8 mouse cellular contexts compared by ENCODE assay signal in genomic region chr1:36492416-36493139, GRCm38 (mm10). TPM values are rescaled to one million over a fixed set of nuclear protein-coding genes. Genes with fewer than 3 reads are reported as not detected.
DNase-seq lines count a peak whose midpoint lies in the region; ATAC-seq and TF ChIP-seq lines count a peak whose summit lies in the region.

No protein-coding gene starts in this region.

- H3K4me2 ChIP-seq in forebrain, embryonic 14.5 days (ENCODE audit: low read length), result no peak overlapping the region
- no peak overlapping the region for H3K4me2 ChIP-seq in limb, embryonic 13.5 days (replicated peaks)
- H3K4me2 ChIP-seq in neural tube, embryonic 11.5 days (ENCODE audit: low read depth), result no peak overlapping the region

- H3ac ChIP-seq in C2C12 (ENCODE audit: control insufficient read depth, insufficient read length, low read depth), result no peak overlapping the region

- no peaks in the 10 kb centered on the region for H3K36me3 ChIP-seq in C2C12 (ENCODE audit: control insufficient read depth, insufficient read depth)
- no peaks in the 10 kb centered on the region for H3K36me3 ChIP-seq in forebrain, embryonic 14.5 days (ENCODE audit: control insufficient read depth, insufficient read depth, low read length)
- H3K36me3 ChIP-seq in limb, embryonic 13.5 days, result 0 out of 2 replicates have a peak, but pooled peaks cover 3% of the 10 kb centered on the region
- H3K36me3 ChIP-seq in neural tube, embryonic 11.5 days (ENCODE audit: control insufficient read depth, insufficient read depth, low read length), result no peaks in the 10 kb centered on the region
- H3K36me3 ChIP-seq in thymus, adult 2 months (ENCODE audit: control insufficient read depth, insufficient read depth, low read length), result no peaks in the 10 kb centered on the region

- H3K4me3 ChIP-seq in C2C12 (ENCODE audit: insufficient read depth, poor library complexity, severe bottlenecking), result no peak overlapping the region
- no peak overlapping the region for H3K4me3 ChIP-seq in bone marrow, adult 2 months (replicated peaks; ENCODE audit: control insufficient read depth, low read depth, low read length)
- H3K4me3 ChIP-seq in forebrain, embryonic 14.5 days (ENCODE audit: low read depth, low read length), result no peak overlapping the region
- H3K4me3 ChIP-seq in limb, embryonic 13.5 days, result no peak overlapping the region
- H3K4me3 ChIP-seq in neural tube, embryonic 11.5 days (ENCODE audit: low read depth, low read length), result no peak overlapping the region
- no peak overlapping the region for H3K4me3 ChIP-seq in thymus, adult 2 months (ENCODE audit: control insufficient read depth, insufficient read depth, low read length)

- no peaks in the 10 kb centered on the region for H3K9me3 ChIP-seq in forebrain, embryonic 14.5 days (replicated peaks; ENCODE audit: control insufficient read depth, low read length)
- H3K9me3 ChIP-seq in limb, embryonic 13.5 days, result no peaks in the 10 kb centered on the region
- no peaks in the 10 kb centered on the region for H3K9me3 ChIP-seq in neural tube, embryonic 11.5 days (ENCODE audit: control insufficient read depth, low read length)

- H3K27ac ChIP-seq in bone marrow, adult 2 months (ENCODE audit: control insufficient read depth, insufficient read depth, low read depth, low read length, poor library complexity), result no peak overlapping the region; the same call in 1 of the 2 replicates
- no peak overlapping the region for H3K27ac ChIP-seq in forebrain, embryonic 14.5 days (ENCODE audit: low read depth, low read length)
- peak overlapping the region; percentile 22; the same call in 1 of the 2 replicates for H3K27ac ChIP-seq in limb, embryonic 13.5 days
- no peak overlapping the region for H3K27ac ChIP-seq in neural tube, embryonic 11.5 days (ENCODE audit: low read depth, low read length)
- H3K27ac ChIP-seq in thymus, adult 2 months (ENCODE audit: control insufficient read depth, insufficient read depth, low read length), result no peak overlapping the region

- H3K79me3 ChIP-seq in C2C12 (ENCODE audit: low read depth), result no peaks in the 10 kb centered on the region

- no peaks in the 10 kb centered on the region for H3K27me3 ChIP-seq in C2C12 (ENCODE audit: control insufficient read depth, insufficient read depth, insufficient read length)
- H3K27me3 ChIP-seq in forebrain, embryonic 14.5 days (replicated peaks; ENCODE audit: control insufficient read depth, insufficient read depth, low read length), result no peaks in the 10 kb centered on the region
- no peaks in the 10 kb centered on the region for H3K27me3 ChIP-seq in limb, embryonic 13.5 days
- H3K27me3 ChIP-seq in neural tube, embryonic 11.5 days (ENCODE audit: control insufficient read depth, insufficient read depth, low read length), result no peaks in the 10 kb centered on the region
- H3K27me3 ChIP-seq in thymus, adult 2 months (ENCODE audit: control insufficient read depth, insufficient read depth, low read length), result no peaks in the 10 kb centered on the region

- intact Hi-C loops in heart, postnatal 36 days (cut with DNase I), result loop anchor here (2.0 to 5.0 kb wide), 3 partner anchors 50 to 168 kb away; partner anchors contain the start of gene Kansl3

- 71% methylated on average over 9 of the region's 9 CpGs for WGBS in bone marrow, adult 2 months
- 45% methylated on average over 9 of the region's 9 CpGs for WGBS in forebrain, embryonic 14.5 days
- whole genome bisulfite sequencing in limb, embryonic 13.5 days, result 37% methylated on average over 9 of the region's 9 CpGs
- 57% methylated on average over 9 of the region's 9 CpGs for WGBS in neural tube, embryonic 11.5 days
- 93% methylated on average over 9 of the region's 9 CpGs for WGBS in thymus, adult 2 months

- H3K79me2 ChIP-seq in C2C12 (ENCODE audit: control insufficient read depth, insufficient read depth), result peaks cover 27% of the 10 kb centered on the region

- peak; percentile 5 for TF ChIP-seq CTCF in C2C12 (IDR thresholded peaks at IDR 0.05; ENCODE audit: control insufficient read depth, insufficient read depth, insufficient read length)
- 0 out of 2 replicates have a peak, but pooled peaks have one; percentile 0 for TF ChIP-seq CTCF in bone marrow, adult 2 months (IDR thresholded peaks at IDR 0.05; ENCODE audit: control insufficient read depth, insufficient read depth, low read length)
- no peak for TF ChIP-seq CTCF in thymus, adult 2 months (IDR thresholded peaks at IDR 0.05; ENCODE audit: borderline replicate concordance, control insufficient read depth, extremely low read depth, insufficient read depth, low read length, poor library complexity)

- no peak overlapping the region for H3K9ac ChIP-seq in forebrain, embryonic 14.5 days (ENCODE audit: low read length)
- no peak overlapping the region for H3K9ac ChIP-seq in limb, embryonic 13.5 days
- H3K9ac ChIP-seq in neural tube, embryonic 11.5 days (ENCODE audit: low read length), result no peak overlapping the region

- DNase-seq in forebrain, embryonic 14.5 days (ENCODE audit: low spot score), result no peak
- peak; percentile 59 to 70 for DNase-seq in heart, postnatal 36 days
- DNase-seq in neural tube, embryonic 11.5 days (ENCODE audit: low spot score), result peak; percentile 53
- DNase-seq in left cerebral cortex, adult 9 months (ENCODE audit: low spot score in 2 of 2), result no peak
- no peak for DNase-seq in thymus, adult 2 months

- ATAC-seq in forebrain, embryonic 14.5 days, result 0 out of 2 replicates have a peak, but pooled peaks have one; percentile 26
- peak; percentile 82 for ATAC-seq in limb, embryonic 13.5 days (ENCODE audit: low FRiP score, low read depth)
- ATAC-seq in neural tube, embryonic 11.5 days (ENCODE audit: insufficient read depth, low FRiP score, low TSS enrichment), result no peak

- no peak for TF ChIP-seq POLR2A in bone marrow, adult 2 months (IDR thresholded peaks at IDR 0.05; ENCODE audit: borderline replicate concordance, control insufficient read depth, low read depth, low read length)
- no peak for TF ChIP-seq POLR2A in thymus, adult 2 months (IDR thresholded peaks at IDR 0.05; ENCODE audit: control insufficient read depth, extremely low read depth, insufficient read depth, low read length, poor library complexity)

- H3K4me1 ChIP-seq in bone marrow, adult 2 months (ENCODE audit: control insufficient read depth, insufficient read depth, low read length), result no peaks in the 10 kb centered on the region
- no peaks in the 10 kb centered on the region for H3K4me1 ChIP-seq in forebrain, embryonic 14.5 days (ENCODE audit: control insufficient read depth, insufficient read depth, low read length)
- H3K4me1 ChIP-seq in limb, embryonic 13.5 days, result peaks cover 19% of the 10 kb centered on the region
- no peaks in the 10 kb centered on the region for H3K4me1 ChIP-seq in neural tube, embryonic 11.5 days (ENCODE audit: control insufficient read depth, insufficient read depth, low read length)
- H3K4me1 ChIP-seq in thymus, adult 2 months (replicated peaks; ENCODE audit: control insufficient read depth, insufficient read depth, low read length), result 0 out of 2 replicates have a peak, but pooled peaks cover 2% of the 10 kb centered on the region

RNA-seq across cellular contexts. Expression of gene Cnnm3, which starts 19.1 kb away (rescaled TPM):
- 6.5 TPM for polyA plus RNA-seq in C2C12 (2012; fragmentation: generic; extraction: Trizol)
- polyA plus RNA-seq in bone marrow, adult 2 months (2011; ENCODE audit: insufficient read depth, insufficient read length, low replicate concordance, missing spikeins), result 3.9 and 10.9 TPM in 2 replicates
- polyA plus RNA-seq in forebrain, embryonic 14.5 days (2014; fragmentation: Nextera tagmentation; extraction: Ambion mirVana), result 5.2 and 5.9 TPM in 2 replicates
- total RNA-seq in heart, postnatal 36 days (2021), result 10 to 100 TPM; 16.0 to 19.2 TPM
- polyA plus RNA-seq in limb, embryonic 13.5 days (2015; fragmentation: Nextera tagmentation; extraction: Ambion mirVana), result 3.7 and 4.4 TPM in 2 replicates
- polyA plus RNA-seq in neural tube, embryonic 11.5 days (2014; fragmentation: Nextera tagmentation; extraction: Ambion mirVana), result 5.2 and 5.6 TPM in 2 replicates
- 51.2 and 59.9 TPM in 2 replicates for polyA plus RNA-seq in thymus, adult 2 months (2012; rRNA removed)

RNA-seq across cellular contexts. Expression of gene Cnnm4, which starts 21.2 kb away (rescaled TPM):
- 6.2 TPM for polyA plus RNA-seq in C2C12 (2012; fragmentation: generic; extraction: Trizol)
- 2.3 and 4.2 TPM in 2 replicates for polyA plus RNA-seq in bone marrow, adult 2 months (2011; ENCODE audit: insufficient read depth, insufficient read length, low replicate concordance, missing spikeins)
- polyA plus RNA-seq in forebrain, embryonic 14.5 days (2014; fragmentation: Nextera tagmentation; extraction: Ambion mirVana), result 7.8 and 9.0 TPM in 2 replicates
- 1 to 10 TPM; 3.8 to 4.5 TPM for total RNA-seq in heart, postnatal 36 days (2021)
- polyA plus RNA-seq in limb, embryonic 13.5 days (2015; fragmentation: Nextera tagmentation; extraction: Ambion mirVana), result 19.5 and 20.4 TPM in 2 replicates
- polyA plus RNA-seq in neural tube, embryonic 11.5 days (2014; fragmentation: Nextera tagmentation; extraction: Ambion mirVana), result 12.4 and 14.0 TPM in 2 replicates
- 15.3 and 18.0 TPM in 2 replicates for polyA plus RNA-seq in thymus, adult 2 months (2012; rRNA removed)

RNA-seq across cellular contexts. Expression of gene Ankrd23, which starts 44.1 kb away (rescaled TPM):
- polyA plus RNA-seq in C2C12 (2012; fragmentation: generic; extraction: Trizol), result 1.1 TPM
- 4.4 and 18.0 TPM in 2 replicates for polyA plus RNA-seq in bone marrow, adult 2 months (2011; ENCODE audit: insufficient read depth, insufficient read length, low replicate concordance, missing spikeins)
- 3.8 and 5.2 TPM in 2 replicates for polyA plus RNA-seq in forebrain, embryonic 14.5 days (2014; fragmentation: Nextera tagmentation; extraction: Ambion mirVana)
- 100 to 1,000 TPM; 203 to 373 TPM for total RNA-seq in heart, postnatal 36 days (2021)
- polyA plus RNA-seq in limb, embryonic 13.5 days (2015; fragmentation: Nextera tagmentation; extraction: Ambion mirVana), result 20.1 and 20.8 TPM in 2 replicates
- 7.1 and 7.2 TPM in 2 replicates for polyA plus RNA-seq in neural tube, embryonic 11.5 days (2014; fragmentation: Nextera tagmentation; extraction: Ambion mirVana)
- 40.4 and 56.2 TPM in 2 replicates for polyA plus RNA-seq in thymus, adult 2 months (2012; rRNA removed)

RNA-seq across cellular contexts. Expression of gene Gm42417, which starts 46.7 kb away (rescaled TPM):
- 0.05 TPM for polyA plus RNA-seq in C2C12 (2012; fragmentation: generic; extraction: Trizol)
- 5.7 TPM in 1 of 2 replicates, not detected in the other for polyA plus RNA-seq in bone marrow, adult 2 months (2011; ENCODE audit: insufficient read depth, insufficient read length, low replicate concordance, missing spikeins)
- 0.22 TPM in 1 of 2 replicates, not detected in the other for polyA plus RNA-seq in forebrain, embryonic 14.5 days (2014; fragmentation: Nextera tagmentation; extraction: Ambion mirVana)
- total RNA-seq in heart, postnatal 36 days (2021), result 100 to 1,000 TPM in 1 of 2 experiments, 10 to 100 TPM in 1; 93.9 to 209 TPM
- polyA plus RNA-seq in limb, embryonic 13.5 days (2015; fragmentation: Nextera tagmentation; extraction: Ambion mirVana), result 0.33 and 0.92 TPM in 2 replicates
- 0.28 TPM in 1 of 2 replicates, not detected in the other for polyA plus RNA-seq in neural tube, embryonic 11.5 days (2014; fragmentation: Nextera tagmentation; extraction: Ambion mirVana)
- polyA plus RNA-seq in thymus, adult 2 months (2012; rRNA removed), result not detected in 2 replicates

RNA-seq across cellular contexts. Expression of gene Lman2l, which starts 47.5 kb away (rescaled TPM):
- 14.3 TPM for polyA plus RNA-seq in C2C12 (2012; fragmentation: generic; extraction: Trizol)
- 13.4 and 34.0 TPM in 2 replicates for polyA plus RNA-seq in bone marrow, adult 2 months (2011; ENCODE audit: insufficient read depth, insufficient read length, low replicate concordance, missing spikeins)
- 32.6 and 39.3 TPM in 2 replicates for polyA plus RNA-seq in forebrain, embryonic 14.5 days (2014; fragmentation: Nextera tagmentation; extraction: Ambion mirVana)
- 10 to 100 TPM; 21.6 to 28.0 TPM for total RNA-seq in heart, postnatal 36 days (2021)
- polyA plus RNA-seq in limb, embryonic 13.5 days (2015; fragmentation: Nextera tagmentation; extraction: Ambion mirVana), result 53.2 and 56.8 TPM in 2 replicates
- 35.1 and 38.2 TPM in 2 replicates for polyA plus RNA-seq in neural tube, embryonic 11.5 days (2014; fragmentation: Nextera tagmentation; extraction: Ambion mirVana)
- polyA plus RNA-seq in thymus, adult 2 months (2012; rRNA removed), result 62.4 and 65.6 TPM in 2 replicates

Comparison
In these comparisons a context has a peak if more than half of its experiments do, and no peak if none do; other contexts are left out.
1. DNase-seq: peak in heart, postnatal 36 days (2 of 2) and neural tube, embryonic 11.5 days (single experiment); none in forebrain, embryonic 14.5 days (single experiment), left cerebral cortex, adult 9 months (0 of 2) and thymus, adult 2 months (single experiment).